Mouse (Mus musculus) regulatory T cell (primary cell): ENCODE data around the gene Srgap1.

Experiments used
- in situ Hi-C: fragments of 300-600 bp; cut with MboI, MseI; formaldehyde crosslinking; loops from one replicate; pipeline ENCODE4 v1.15.1; 2025; ENCODE audit warnings: high pct_unique_total_duplicates

Gene Srgap1

GRCm38 (mm10) chr10:121970912-121971311 is 76.2 kb downstream of the Srgap1 start:
- in situ Hi-C loops = loop anchor here (25.0 kb wide), 1 partner anchor 1309 kb away; no protein-coding TSS in a partner anchor

GRCm38 (mm10) chr10:121964114-121964513 is 83.0 kb downstream of the Srgap1 start:
- in situ Hi-C loops = loop anchor here (25.0 kb wide), 1 partner anchor 1302 kb away; no protein-coding TSS in a partner anchor

GRCm38 (mm10) chr10:121962053-121962452 is 85.1 kb downstream of the Srgap1 start:
- in situ Hi-C loops = loop anchor here (25.0 kb wide), 1 partner anchor 1300 kb away; no protein-coding TSS in a partner anchor

GRCm38 (mm10) chr10:121961121-121961893 is 85.8 kb downstream of the Srgap1 start:
- in situ Hi-C loops = loop anchor here (25.0 kb wide), 1 partner anchor 1299 kb away; no protein-coding TSS in a partner anchor

- in situ Hi-C loops = loop anchor here (25.0 kb wide), 1 partner anchor 1296 kb away; no protein-coding TSS in a partner anchor
These were observed 88.4 kb downstream of the Srgap1 start for GRCm38 (mm10) chr10:121958741-121959140.

GRCm38 (mm10) chr10:121956505-121956904 is 90.6 kb downstream of the Srgap1 start:
- in situ Hi-C loops = loop anchor here (25.0 kb wide), 1 partner anchor 1294 kb away; no protein-coding TSS in a partner anchor

- in situ Hi-C loops = loop anchor here (25.0 kb wide), 1 partner anchor 1293 kb away; no protein-coding TSS in a partner anchor
These were observed 91.4 kb downstream of the Srgap1 start for GRCm38 (mm10) chr10:121955730-121956129.

GRCm38 (mm10) chr10:121954877-121955276 is 92.2 kb downstream of the Srgap1 start:
- in situ Hi-C loops = loop anchor here (25.0 kb wide), 1 partner anchor 1293 kb away; no protein-coding TSS in a partner anchor

GRCm38 (mm10) chr10:121953041-121953440 is 94.1 kb downstream of the Srgap1 start:
- in situ Hi-C loops = loop anchor here (25.0 kb wide), 1 partner anchor 1291 kb away; no protein-coding TSS in a partner anchor

- in situ Hi-C loops = no loop called here
These were observed 100.9 kb downstream of the Srgap1 start for GRCm38 (mm10) chr10:121946173-121946572.

GRCm38 (mm10) chr10:121931909-121932308 is 115.2 kb downstream of the Srgap1 start:
- in situ Hi-C loops = no loop called here

GRCm38 (mm10) chr10:121926094-121926493 is 121.0 kb downstream of the Srgap1 start:
- in situ Hi-C loops = no loop called here

GRCm38 (mm10) chr10:121919016-121919415 is 128.1 kb downstream of the Srgap1 start:
- in situ Hi-C loops = no loop called here

- in situ Hi-C loops = no loop called here
These were observed 128.5 kb downstream of the Srgap1 start for GRCm38 (mm10) chr10:121918579-121918978.

- in situ Hi-C loops = no loop called here
These were observed 131.6 kb downstream of the Srgap1 start for GRCm38 (mm10) chr10:121915530-121915929.

- in situ Hi-C loops = no loop called here
These were observed 143.0 kb downstream of the Srgap1 start for GRCm38 (mm10) chr10:121904137-121904536.

GRCm38 (mm10) chr10:121902651-121903050 is 144.5 kb downstream of the Srgap1 start:
- in situ Hi-C loops = no loop called here

GRCm38 (mm10) chr10:121900772-121901171 is 146.3 kb downstream of the Srgap1 start:
- in situ Hi-C loops = no loop called here

- in situ Hi-C loops = no loop called here
These were observed 147.4 kb downstream of the Srgap1 start for GRCm38 (mm10) chr10:121899706-121900105.

- in situ Hi-C loops = no loop called here
These were observed 149.2 kb downstream of the Srgap1 start for GRCm38 (mm10) chr10:121897835-121898370.

- in situ Hi-C loops = no loop called here
These were observed 155.6 kb downstream of the Srgap1 start for GRCm38 (mm10) chr10:121891390-121892067.

- in situ Hi-C loops = no loop called here
These were observed 157.1 kb downstream of the Srgap1 start for GRCm38 (mm10) chr10:121890061-121890460.
